Mouse (Mus musculus) spleen, embryonic (tissue): ENCODE data around the gene Glis1.

Experiments used
- CTCF ChIA-PET: fragments of 350-600 bp; sonication (Branson Sonifier 250); formaldehyde crosslinking; loops from one replicate; lab custom pipeline; 2022; lab: Charles Lee

Glis1 gene

GRCm38 (mm10) chr4:107452266-107453015, 18.1 kb downstream of the Glis1 start:
- CTCF ChIA-PET: no interaction called here

GRCm38 (mm10) chr4:107453141-107453984, 19.0 kb downstream of the Glis1 start:
- CTCF ChIA-PET: interaction anchor here (0.6 kb wide), 1 partner anchor 201 kb away, joined by 6 read pairs; no protein-coding TSS in a partner anchor

DNA sequence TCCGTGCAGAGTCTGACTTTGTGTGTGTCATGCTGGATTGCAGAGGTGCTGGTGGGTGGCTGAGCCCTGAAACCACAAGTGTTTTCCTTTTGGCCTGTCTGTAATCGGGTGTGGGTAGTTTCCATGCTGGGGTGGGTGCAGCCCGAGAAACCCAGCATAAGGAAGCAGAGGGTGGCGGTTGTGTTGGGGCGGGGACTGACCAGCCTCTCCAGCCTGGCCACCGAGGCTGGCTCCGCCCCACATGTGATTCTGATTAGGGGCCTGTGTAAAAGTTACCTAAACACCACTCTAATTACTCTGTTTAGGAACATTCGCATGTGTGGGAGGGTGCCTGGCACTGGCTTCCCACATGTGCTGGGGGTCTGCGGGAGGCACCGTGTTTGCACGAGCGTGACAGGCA, 23.2 kb downstream of the Glis1 start:
- CTCF ChIA-PET: no interaction called here

- CTCF ChIA-PET: no interaction called here
Measured at GRCm38 (mm10) chr4:107458907-107459306, 24.5 kb downstream of the Glis1 start.

DNA sequence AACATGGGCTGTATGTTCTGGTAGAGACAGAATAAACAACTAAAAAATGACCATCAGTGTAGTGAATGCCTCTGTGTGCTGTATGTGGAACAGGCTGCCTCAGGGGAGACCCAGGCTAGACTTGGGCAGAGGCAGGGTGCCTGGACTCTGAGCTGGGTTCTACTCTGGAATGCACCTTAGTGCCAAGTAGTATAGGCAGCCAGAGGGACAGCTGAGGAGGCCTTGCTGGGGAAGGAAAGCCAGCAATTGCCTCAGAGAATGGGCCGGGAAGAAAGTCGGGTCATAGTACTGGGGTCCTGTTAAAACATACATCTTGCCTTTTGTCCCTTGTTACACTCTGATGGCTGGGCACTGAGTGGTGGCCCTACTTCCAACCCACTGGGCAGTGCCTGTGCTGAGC, 25.1 kb downstream of the Glis1 start:
- CTCF ChIA-PET: no interaction called here

GRCm38 (mm10) chr4:107460468-107460867, 26.1 kb downstream of the Glis1 start:
- CTCF ChIA-PET: no interaction called here

GRCm38 (mm10) chr4:107467831-107468230, 33.4 kb downstream of the Glis1 start:
- CTCF ChIA-PET: no interaction called here

DNA sequence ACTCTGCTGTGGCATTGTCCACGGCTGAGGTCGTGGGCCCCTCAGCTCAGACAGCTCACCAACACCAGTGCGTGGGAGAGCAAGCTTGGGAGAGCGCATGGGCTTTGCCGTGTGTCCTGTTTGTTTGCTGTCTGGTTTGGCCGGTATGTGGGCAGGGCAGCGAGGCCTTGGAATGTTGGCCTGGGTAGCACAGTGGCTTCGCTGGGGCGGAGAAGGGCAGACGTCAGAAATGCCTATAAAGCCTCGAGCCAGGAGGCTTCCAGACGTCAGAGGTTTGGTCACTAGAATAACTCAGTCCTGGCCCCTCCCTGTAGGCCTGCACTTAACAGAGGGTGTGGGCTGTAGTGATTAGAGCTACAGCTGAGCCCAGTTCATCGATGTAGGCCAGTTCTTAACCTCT, 33.9 kb downstream of the Glis1 start:
- CTCF ChIA-PET: no interaction called here

DNA sequence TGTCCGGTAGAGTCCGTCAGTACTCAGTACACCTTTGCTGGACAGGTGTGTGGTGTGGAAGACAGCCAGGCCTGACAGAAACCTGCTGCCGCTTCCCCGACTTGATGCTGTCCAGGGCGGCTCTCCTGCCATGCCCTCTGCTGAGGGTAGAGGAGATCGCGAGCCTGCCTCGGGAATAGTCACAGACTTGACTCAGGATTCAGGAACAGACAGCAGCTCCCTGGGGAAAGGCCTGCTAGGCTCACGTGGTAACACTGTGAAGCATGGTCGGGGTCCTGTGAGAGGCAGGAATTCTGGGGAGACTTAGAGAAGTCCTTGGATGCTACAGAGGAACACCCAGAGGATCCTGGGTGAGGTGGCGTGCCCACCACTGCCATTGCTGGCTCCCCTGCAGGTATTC, 34.4 kb downstream of the Glis1 start:
- CTCF ChIA-PET: no interaction called here

- CTCF ChIA-PET: interaction anchor here (0.5 kb wide), 1 partner anchor 29 kb away, joined by 10 read pairs; no protein-coding TSS in a partner anchor
Measured at GRCm38 (mm10) chr4:107476266-107476665, 41.9 kb downstream of the Glis1 start.

DNA sequence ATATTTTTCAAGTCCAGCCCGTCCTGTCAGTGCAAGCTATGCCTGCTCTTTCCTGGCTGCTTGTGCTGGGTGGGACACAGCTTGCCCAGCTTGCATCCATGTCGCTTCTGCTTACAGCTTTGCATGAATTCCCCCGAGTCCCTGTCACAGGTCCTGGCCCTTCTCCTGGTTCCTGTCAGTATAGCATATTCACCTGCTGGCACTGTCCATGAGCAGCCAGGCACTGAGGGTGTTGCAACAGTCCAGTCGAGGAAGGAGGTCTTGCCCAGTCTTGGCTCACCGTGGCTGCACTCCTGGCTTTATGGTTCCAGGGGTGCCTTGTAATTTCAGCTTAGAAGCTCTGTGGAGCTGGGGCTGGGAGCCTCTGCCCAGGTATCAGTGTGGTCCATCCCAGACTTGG, 44.6 kb downstream of the Glis1 start:
- CTCF ChIA-PET: no interaction called here

DNA sequence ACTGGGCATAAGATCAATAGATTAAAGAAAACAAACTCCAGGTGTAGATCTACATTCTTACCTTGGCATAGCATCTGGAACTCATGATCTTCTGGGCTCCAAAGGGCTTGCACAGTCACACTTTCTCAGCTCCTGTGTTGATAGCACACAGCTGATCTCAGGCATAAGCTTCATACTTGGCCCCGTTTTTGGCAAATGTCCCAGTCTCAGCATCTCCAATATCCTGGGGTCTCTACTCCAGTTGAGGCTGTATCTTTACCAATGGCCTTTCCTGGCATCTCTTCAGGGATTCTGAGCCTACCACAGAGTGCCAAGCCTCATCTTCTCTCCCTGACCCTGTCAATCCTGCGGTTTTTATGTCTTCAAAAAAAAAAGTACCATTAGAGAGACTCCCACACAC, 48.1 kb downstream of the Glis1 start:
- CTCF ChIA-PET: no interaction called here

DNA sequence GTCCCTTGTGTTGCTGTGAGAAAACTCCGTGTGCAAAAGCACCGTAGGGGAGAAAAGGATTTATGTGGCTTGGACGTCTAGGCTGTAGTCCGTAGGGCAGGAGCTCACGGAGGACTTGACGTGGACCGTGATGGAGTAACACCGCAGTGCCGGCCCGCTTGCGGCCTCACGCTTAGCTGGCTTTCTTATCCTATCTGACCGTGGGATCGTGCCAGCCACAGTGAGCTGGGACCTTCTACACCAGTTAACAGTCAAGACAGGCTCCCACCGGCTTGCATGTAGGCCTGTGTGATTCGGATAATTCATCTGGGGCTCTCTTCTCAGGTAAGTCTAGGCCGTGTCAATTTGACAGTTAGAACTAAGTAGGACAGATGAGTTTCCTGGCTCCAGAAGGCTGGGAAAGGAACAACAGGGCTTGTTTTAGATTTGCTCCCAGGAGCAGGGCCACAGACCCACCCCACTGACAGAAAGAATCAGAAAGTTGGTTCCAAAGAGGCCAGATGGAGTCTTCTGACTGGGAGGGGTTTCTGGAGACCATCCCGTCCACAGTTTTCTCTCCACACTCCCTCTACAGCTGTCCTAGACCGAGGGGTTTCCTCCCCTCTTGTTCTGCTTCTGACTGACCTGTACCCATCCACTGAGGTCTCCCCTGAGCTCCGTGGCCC, 49.3 kb downstream of the Glis1 start:
- CTCF ChIA-PET: no interaction called here

- CTCF ChIA-PET: no interaction called here
Measured at GRCm38 (mm10) chr4:107484221-107484575, 49.8 kb downstream of the Glis1 start.

GRCm38 (mm10) chr4:107485903-107486302, 51.5 kb downstream of the Glis1 start:
- CTCF ChIA-PET: no interaction called here

DNA sequence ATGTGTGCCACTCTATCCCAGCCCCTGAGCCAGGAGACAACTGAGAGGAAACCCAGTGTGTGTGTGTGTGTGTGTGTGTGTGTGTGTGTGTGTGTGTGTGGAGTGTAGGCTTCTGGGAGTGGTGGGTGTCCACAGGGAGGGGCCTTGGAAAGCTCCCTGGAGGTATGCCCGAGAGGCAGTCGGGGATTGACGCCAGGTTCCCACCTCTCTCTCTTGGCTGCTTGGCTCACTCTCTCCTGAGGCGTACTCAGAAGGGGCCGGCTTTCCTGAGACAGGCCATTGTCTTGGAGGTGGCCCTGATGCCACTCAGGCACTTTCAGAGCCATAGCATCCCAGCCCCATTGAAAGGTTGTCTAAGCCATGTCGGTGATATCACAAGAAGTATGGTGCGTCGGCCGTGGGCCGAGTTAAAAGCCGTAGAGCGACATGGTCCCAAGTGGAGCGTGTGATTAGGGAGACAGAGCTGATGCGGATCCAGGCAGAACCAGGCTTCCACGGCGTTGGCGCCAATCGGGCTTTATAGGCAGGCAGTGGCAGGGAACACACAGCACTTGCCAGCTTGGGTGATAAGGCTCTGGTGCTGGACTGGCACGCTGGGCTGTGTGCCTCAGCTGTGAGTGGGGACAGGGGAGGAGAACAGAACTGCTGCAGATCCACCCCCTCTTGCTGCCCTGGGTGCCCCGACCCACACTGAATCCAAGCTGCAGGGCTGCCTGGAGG, 54.9 kb downstream of the Glis1 start:
- CTCF ChIA-PET: no interaction called here

DNA sequence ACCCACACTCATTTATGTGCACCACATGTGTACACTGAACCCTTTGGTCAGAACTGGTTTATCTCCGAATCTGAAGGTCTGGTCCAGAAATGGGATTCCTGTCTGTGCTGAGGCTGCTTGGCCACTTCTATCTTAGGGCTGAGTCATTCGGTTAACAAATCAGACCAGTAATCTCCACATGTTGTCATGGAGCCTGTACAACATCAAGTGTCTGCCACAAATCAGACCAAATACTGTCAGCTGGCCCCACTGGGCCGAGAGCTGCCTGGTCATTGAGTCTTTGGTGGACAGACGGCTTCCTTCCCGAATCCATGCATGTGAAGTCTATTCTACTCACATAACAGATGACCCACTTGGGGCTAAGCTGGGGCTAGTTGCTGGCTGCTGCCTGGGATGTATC, 58.6 kb downstream of the Glis1 start:
- CTCF ChIA-PET: no interaction called here

- CTCF ChIA-PET: no interaction called here
Measured at GRCm38 (mm10) chr4:107495751-107496430, 61.5 kb downstream of the Glis1 start.

GRCm38 (mm10) chr4:107497430-107497935, 63.1 kb downstream of the Glis1 start:
- CTCF ChIA-PET: no interaction called here

DNA sequence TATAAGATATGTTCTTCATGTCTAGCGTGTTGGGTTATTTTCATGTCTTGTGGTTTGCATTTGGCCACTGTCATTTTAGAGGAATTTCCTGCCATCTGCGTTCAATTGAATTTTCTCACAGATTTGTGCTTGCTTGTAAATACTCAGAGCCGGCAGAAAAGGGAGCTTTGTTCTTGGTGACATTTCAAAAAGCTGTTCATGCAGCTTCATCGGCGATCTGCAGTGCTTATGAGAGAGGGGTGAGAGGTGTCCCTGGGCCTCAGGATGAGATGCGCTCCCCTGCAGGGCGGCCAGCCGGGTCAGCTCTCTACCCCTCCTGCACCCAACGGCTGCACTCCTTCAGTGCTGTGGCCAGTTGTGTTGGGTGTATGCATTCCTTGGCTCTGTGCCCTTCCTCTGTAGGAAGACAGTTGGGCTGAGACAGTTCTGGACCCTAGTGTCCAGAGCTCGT, 68.2 kb downstream of the Glis1 start:
- CTCF ChIA-PET: no interaction called here

GRCm38 (mm10) chr4:107514981-107515380, 80.6 kb downstream of the Glis1 start:
- CTCF ChIA-PET: no interaction called here
